14 mouse cellular contexts compared by ENCODE assay signal in genomic region chr5:132297309-132297708, GRCm38 (mm10).
"Had no signal": no experiment of that assay in that cellular context is flagged by ENCODE, and none has a peak within 500 bp of the region (broad histone marks: within the 10 kb centered on the region; RNA-seq: fewer than 3 reads in every experiment).

No protein-coding gene starts in this region.

- H3K4me2 ChIP-seq: kidney, embryonic 15.5 days; limb, embryonic 15.5 days; midbrain, embryonic 11.5 days; midbrain, embryonic 15.5 days; neural tube, embryonic 12.5 days had no signal

- DNase-seq: kidney, adult 2 months; kidney, postnatal 25 days; lung, adult 2 months; lung, postnatal 36 days; right cerebral cortex, postnatal 14 days; thymus, postnatal 36 days had no signal

- H3K27me3 ChIP-seq: kidney, embryonic 15.5 days; limb, embryonic 15.5 days; midbrain, embryonic 15.5 days; neural tube, embryonic 12.5 days had no signal

- H3K36me3 ChIP-seq: kidney, embryonic 15.5 days; limb, embryonic 15.5 days; midbrain, embryonic 15.5 days; neural tube, embryonic 12.5 days had no signal

- H3K4me1 ChIP-seq: limb, embryonic 15.5 days had no signal

- H3K9ac ChIP-seq: kidney, embryonic 15.5 days; limb, embryonic 15.5 days; midbrain, embryonic 15.5 days; neural tube, embryonic 12.5 days had no signal

- H3K27ac ChIP-seq: kidney, embryonic 15.5 days; left cerebral cortex, adult 2 months; limb, embryonic 15.5 days; midbrain, embryonic 15.5 days; neural tube, embryonic 12.5 days had no signal

- ATAC-seq: intestine, embryonic 16.5 days; lung, postnatal 0 days; midbrain, embryonic 15.5 days had no signal

- H3K4me3 ChIP-seq: kidney, embryonic 15.5 days; left cerebral cortex, adult 2 months; limb, embryonic 15.5 days; midbrain, embryonic 15.5 days; neural tube, embryonic 12.5 days had no signal

- H3K9me3 ChIP-seq: kidney, embryonic 15.5 days; limb, embryonic 15.5 days; midbrain, embryonic 15.5 days; neural tube, embryonic 12.5 days had no signal
